Mouse (Mus musculus) spleen, adult 10 weeks (tissue): Measurements from ENCODE around the gene Wnt8b. TPM values are rescaled to one million over a fixed set of nuclear protein-coding genes. Genes with fewer than 3 reads are reported as not detected.

Source experiments
- polyA plus RNA-seq: library from polyadenylated mRNA; stranded (reverse); fragments of 350-450 nt; fragmentation: Illumina TruSeq; extraction: RNeasy Lipid Tissue Mini Kit (QIAGEN cat#74804); gene quantifications from one replicate; pipeline ENCODE4 v1.2.3, GENCODE M21; 2015; ENCODE audit warnings: low replicate concordance; ENCODE audit not compliant: insufficient read depth

Gene Wnt8b
- polyA plus RNA-seq: not detected

DNA sequence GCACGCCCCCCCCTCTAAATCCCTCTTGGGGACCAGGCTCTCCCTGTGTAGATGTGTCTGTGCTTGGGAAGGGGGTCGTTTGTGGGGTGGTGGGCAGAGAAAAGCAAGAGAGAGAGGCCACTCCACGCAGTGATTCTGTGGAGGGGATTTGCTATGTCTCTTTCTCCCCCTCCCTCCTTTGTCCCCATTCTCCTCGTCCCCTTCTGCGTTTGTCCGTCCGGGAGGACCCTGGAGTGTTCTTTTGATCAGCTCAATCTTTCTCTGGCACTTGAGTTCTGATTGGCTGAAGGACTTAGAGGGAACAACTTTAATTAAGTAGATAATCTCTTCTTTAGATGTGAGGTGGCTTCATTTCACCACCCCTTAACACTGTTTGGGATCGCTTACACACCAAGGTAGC, at the start of gene Wnt8b:
Gene Wnt8b, plus strand, starts transcription at position 345 of the 400 bp plus-strand sequence.

DNA sequence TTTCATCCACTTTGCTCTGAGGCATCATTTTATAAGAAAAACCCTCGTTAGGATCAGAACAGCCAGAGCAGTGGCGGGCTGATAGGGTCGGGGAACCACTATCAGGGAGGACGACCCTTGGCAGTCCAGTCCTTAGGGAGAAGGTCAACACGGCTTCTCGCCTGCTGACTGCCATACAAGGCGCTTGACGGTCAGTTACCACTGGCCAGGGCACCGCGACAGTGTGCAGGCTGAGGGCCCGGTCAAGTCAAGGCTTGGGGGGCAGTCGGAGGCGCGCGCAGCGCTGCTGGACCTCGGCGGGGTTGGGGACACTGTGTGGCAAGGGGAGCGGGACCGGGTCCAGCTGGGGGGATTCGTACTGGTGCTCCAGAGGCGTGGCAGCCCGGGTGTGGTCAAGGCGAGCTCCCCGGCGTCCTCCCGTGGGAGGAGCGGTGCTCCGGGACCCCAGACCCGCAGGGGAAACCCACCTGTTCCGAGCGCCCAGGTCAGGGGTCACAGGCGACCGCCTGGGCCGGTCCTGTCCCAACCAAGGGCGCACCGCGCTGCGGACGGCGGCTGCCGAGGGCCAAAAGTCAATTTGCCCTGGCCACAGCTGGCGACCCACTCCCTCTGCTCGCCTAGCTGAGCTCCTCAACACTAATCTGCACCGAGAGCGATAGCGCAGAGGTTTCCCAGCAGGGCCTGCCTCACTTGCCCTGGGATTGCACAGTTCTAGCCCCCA, 52.2 kb downstream of the Wnt8b start, which contains the start of gene Sec31b:
Gene Sec31b, minus strand, starts transcription at position 544 of the 721 bp plus-strand sequence.

DNA sequence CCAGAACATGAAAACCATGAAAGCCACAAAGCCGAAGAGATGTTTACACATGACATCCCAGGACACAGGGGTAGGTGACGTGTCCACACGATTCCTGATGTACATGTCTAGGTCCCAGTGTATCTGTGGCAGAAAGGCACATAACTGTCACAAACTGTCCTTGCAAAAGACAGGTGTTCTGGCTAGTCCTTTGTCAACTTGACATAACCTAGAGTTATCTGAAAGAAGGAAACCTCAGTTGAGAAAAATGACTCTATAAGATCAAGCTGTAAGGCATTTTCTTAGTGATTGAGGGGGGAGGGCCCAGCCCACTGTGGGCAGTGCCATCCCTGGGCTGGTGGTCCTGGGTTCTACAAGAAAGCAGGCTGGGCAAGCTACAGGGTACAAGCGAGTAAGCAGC, 59.5 kb downstream of the Wnt8b start, which contains the start of gene Gm20538:
Gene Gm20538, minus strand, starts transcription at position 101 of the 400 bp plus-strand sequence.

DNA sequence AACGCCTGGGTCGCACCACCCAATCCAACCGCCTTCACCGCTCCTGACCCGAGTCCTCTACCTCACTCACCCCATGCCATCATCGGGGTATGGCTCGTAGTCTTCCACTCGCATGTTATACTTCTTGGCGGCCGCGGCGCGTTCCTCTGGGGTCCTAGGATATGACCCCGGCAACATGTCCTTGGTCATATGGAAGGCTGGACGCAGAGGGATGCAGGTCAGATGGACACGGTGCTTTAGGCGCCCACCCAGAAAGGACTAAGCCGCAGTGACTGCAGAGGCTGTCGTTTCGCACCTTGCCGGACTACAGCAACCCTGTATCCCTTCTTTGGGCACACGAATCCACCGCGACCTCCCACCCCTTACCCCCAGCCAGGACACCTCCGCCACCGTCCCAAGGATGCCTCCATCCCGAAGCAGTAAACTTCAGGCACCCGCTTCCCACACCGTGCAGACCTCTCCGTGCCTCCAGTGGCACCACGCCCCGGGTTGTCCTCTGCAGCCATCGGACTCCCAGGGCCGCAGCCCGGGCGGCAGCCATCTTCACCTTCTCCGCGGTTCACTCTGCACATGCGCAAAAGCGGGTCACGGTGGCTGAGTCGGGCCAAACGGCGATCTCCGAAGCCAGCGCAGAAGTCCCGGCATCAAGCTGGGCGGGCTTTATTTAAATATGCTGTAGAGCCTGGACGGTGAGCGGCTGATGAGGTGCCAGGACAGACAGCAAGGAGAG, 61.8 kb downstream of the Wnt8b start, which contains the start of gene Ndufb8:
Gene Ndufb8, minus strand, starts transcription at position 580 of the 730 bp plus-strand sequence.

DNA sequence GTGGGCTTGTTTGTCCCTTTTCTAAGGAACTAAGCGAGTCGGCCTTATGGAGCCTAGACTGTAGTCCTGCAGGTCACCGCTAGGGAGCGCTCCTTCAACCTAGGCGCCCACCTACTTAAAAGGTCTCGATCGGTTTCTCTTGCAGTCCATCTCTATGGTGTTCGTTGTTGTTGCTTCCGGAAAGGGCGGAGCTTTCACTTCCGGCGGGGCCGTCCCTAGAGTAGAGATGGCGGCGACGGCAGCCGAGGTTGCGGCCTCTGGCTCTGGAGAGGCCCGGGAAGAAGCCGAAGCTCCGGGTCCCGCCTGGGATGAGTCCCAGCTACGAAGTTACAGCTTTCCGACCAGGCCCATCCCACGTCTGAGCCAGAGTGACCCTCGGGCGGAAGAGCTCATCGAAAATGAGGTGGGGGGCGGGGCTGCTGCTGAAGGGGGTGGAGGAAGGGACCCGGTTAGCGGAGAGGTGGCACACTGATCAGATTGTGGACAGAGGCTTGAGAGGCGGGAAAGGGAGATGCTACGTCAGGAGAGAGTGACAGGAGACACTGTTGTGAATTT, 69.5 kb downstream of the Wnt8b start, which contains the start of gene Hif1an:
Gene Hif1an, plus strand, starts transcription at position 199 of the 555 bp plus-strand sequence.

Other genes with a start within 250 kb of the Wnt8b start
- 60.4 TPM for gene Scd2, start 199.8 kb upstream of the Wnt8b start, polyA plus RNA-seq
- 1.0 TPM for gene Scd4, start 160.4 kb upstream of the Wnt8b start, polyA plus RNA-seq
- 315 TPM for gene Scd1, start 85.6 kb upstream of the Wnt8b start, polyA plus RNA-seq
- gene Sec31b, start 52.4 kb downstream of the Wnt8b start, polyA plus RNA-seq: 1.5 TPM
- 7.2 TPM for gene Gm20538, start 59.4 kb downstream of the Wnt8b start, polyA plus RNA-seq
- 136 TPM for gene Ndufb8, start 62.0 kb downstream of the Wnt8b start, polyA plus RNA-seq
- gene Hif1an, start 69.4 kb downstream of the Wnt8b start, polyA plus RNA-seq: 30.9 TPM